Mouse (Mus musculus): ENCODE measurements at regions not wholly inside any gene's neighbourhood (a gene's known extent, or its start where the extent isn't known, plus 50 kb on each side); places are given as distances from the start of the nearest gene placed in this dataset.

GRCm38 (mm10) chr5:43360298-43360697 is 127.3 kb downstream of the Cpeb2 start:
- Histone ChIP-seq H3K9ac (no peak overlapping the region), H3K27me3 (no peaks in the 10 kb centered on the region)
- 49% methylated on average over 3 of the region's 3 CpGs for WGBS

DNA sequence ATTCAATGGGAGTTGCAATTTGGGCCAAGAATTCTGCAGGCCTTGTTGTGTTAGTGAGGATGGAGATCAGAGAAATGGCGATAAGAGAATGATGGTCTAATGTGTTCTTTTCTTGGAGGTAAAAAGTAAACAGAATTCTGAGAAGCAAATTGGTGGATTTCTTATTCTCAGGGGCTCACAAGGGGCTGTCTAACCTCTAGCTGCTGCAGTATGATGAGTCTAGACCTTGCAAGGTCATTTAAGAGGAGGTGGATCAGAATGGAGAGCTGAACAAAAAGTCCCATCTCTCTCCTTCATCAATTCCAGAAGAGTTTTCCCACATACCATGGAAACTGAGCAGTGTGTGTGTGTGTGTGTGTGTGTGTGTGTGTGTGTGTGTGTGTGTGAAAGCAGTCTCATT is 128.1 kb downstream of the Cpeb2 start:
- no peak overlapping the region for H3K4me2 ChIP-seq
- 91% methylated on average over 1 of the region's 1 CpGs for WGBS
- no peak overlapping the region for H3K9ac ChIP-seq

More at GRCm38 (mm10) chr5:43360298-43360697, 127.3 kb downstream of the Cpeb2 start:
- H3K9me3 ChIP-seq (replicated peaks) = no peaks in the 10 kb centered on the region
- no peak for ATAC-seq
- no peak overlapping the region for H3K27ac ChIP-seq
- no peak overlapping the region for H3K4me3 ChIP-seq
- H3K4me2 ChIP-seq = no peak overlapping the region
- H3K4me1 ChIP-seq = peaks cover 11% of the 10 kb centered on the region
- H3K36me3 ChIP-seq (ENCODE audit: poor library complexity, severe bottlenecking) = no peaks in the 10 kb centered on the region

GRCm38 (mm10) chr5:43372385-43372784 is 139.4 kb downstream of the Cpeb2 start:
- no peak overlapping the region for H3K4me3 ChIP-seq
- no peaks in the 10 kb centered on the region for H3K27me3 ChIP-seq
- H3K4me2 ChIP-seq = no peak overlapping the region
- WGBS = 88% methylated on average over 1 of the region's 1 CpGs
- no peaks in the 10 kb centered on the region for H3K36me3 ChIP-seq (ENCODE audit: poor library complexity, severe bottlenecking)
- no peak overlapping the region for H3K27ac ChIP-seq
- H3K9me3 ChIP-seq (replicated peaks) = no peaks in the 10 kb centered on the region
- H3K4me1 ChIP-seq = no peaks in the 10 kb centered on the region
- H3K9ac ChIP-seq = no peak overlapping the region
- ATAC-seq = no peak

More for the DNA sequence above, 128.1 kb downstream of the Cpeb2 start:
- ATAC-seq = no peak
- no peak overlapping the region for H3K4me3 ChIP-seq
- H3K27ac ChIP-seq = no peak overlapping the region
- no peaks in the 10 kb centered on the region for H3K27me3 ChIP-seq
- no peaks in the 10 kb centered on the region for H3K9me3 ChIP-seq (replicated peaks)
- no peaks in the 10 kb centered on the region for H3K36me3 ChIP-seq (ENCODE audit: poor library complexity, severe bottlenecking)
- peaks cover 4% of the 10 kb centered on the region; the same call in 1 of the 2 replicates for H3K4me1 ChIP-seq

DNA sequence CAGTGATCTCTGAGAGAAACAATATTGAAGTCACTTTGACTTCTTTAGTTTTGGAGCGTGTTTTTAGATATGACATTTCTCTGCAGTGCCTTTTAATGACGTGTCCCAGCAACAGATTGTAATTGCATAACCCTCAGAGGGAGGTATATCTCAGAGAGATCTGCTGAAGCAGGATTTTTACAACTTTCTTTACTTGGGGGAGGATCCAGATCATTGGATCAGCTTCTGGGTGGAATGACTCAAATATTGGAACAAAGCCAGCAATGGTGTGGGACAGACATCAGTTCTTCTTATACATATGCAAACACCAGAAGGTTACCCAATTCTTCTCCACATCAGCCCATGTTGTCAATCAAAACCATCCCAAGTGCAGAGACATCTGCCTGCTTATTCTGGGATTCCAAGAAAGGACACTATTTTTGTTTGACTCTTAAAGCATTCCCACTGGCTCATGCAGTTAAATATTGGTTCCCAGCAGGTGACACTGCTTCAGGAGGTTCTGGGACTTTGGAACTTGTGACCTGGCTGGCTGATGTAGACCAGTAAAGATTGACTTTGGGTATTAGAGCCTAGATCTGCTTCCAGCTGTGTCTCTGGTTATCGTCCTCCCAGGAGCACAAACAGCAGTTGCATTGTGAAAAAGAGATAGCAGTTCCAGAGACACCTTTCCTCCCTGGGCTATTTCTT is 130.5 kb upstream of the C1qtnf7 start:
- H3K9ac ChIP-seq = no peak overlapping the region
- H3K4me3 ChIP-seq = no peak overlapping the region
- H3K4me2 ChIP-seq = no peak overlapping the region
- H3K27me3 ChIP-seq = no peaks in the 10 kb centered on the region
- no peak for ATAC-seq
- no peak overlapping the region for H3K27ac ChIP-seq
- no peaks in the 10 kb centered on the region for H3K36me3 ChIP-seq (ENCODE audit: poor library complexity, severe bottlenecking)
- no peaks in the 10 kb centered on the region for H3K4me1 ChIP-seq
- no peaks in the 10 kb centered on the region for H3K9me3 ChIP-seq (replicated peaks)
- WGBS = 88% methylated on average over 3 of the region's 3 CpGs

- ATAC-seq = no peak
- Histone ChIP-seq H3K9me3 (replicated peaks) (no peaks in the 10 kb centered on the region), H3K9ac (no peak overlapping the region), H3K4me3 (no peak overlapping the region), H3K27me3 (no peaks in the 10 kb centered on the region), H3K36me3 (ENCODE audit: poor library complexity, severe bottlenecking) (no peaks in the 10 kb centered on the region), H3K4me2 (no peak overlapping the region), H3K27ac (no peak overlapping the region), H3K4me1 (no peaks in the 10 kb centered on the region)
- 25% methylated on average over 2 of the region's 2 CpGs for WGBS
Measured at GRCm38 (mm10) chr5:43390997-43391396, 124.3 kb upstream of the C1qtnf7 start.

- H3K4me3 ChIP-seq = no peak overlapping the region
- H3K4me1 ChIP-seq = no peaks in the 10 kb centered on the region
- H3K27ac ChIP-seq = no peak overlapping the region
- H3K9me3 ChIP-seq (replicated peaks) = no peaks in the 10 kb centered on the region
- H3K27me3 ChIP-seq = no peaks in the 10 kb centered on the region
- H3K4me2 ChIP-seq = no peak overlapping the region
- 21% methylated on average over 3 of the region's 3 CpGs for WGBS
- no peak overlapping the region for H3K9ac ChIP-seq
- ATAC-seq = peak; percentile 87
- no peaks in the 10 kb centered on the region for H3K36me3 ChIP-seq (ENCODE audit: poor library complexity, severe bottlenecking)
Measured at GRCm38 (mm10) chr5:43391412-43392029, 123.8 kb upstream of the C1qtnf7 start.

- H3K9me3 ChIP-seq (replicated peaks) = no peaks in the 10 kb centered on the region
- H3K27me3 ChIP-seq = no peaks in the 10 kb centered on the region
- H3K27ac ChIP-seq = no peak overlapping the region
- WGBS = 68% methylated on average over 8 of the region's 8 CpGs
- no peak overlapping the region for H3K4me3 ChIP-seq
- H3K4me1 ChIP-seq = no peaks in the 10 kb centered on the region
- no peak overlapping the region for H3K9ac ChIP-seq
- H3K4me2 ChIP-seq = no peak overlapping the region
- ATAC-seq = no peak; the same call in 1 of the 2 replicates
- no peaks in the 10 kb centered on the region for H3K36me3 ChIP-seq (ENCODE audit: poor library complexity, severe bottlenecking)
Measured at GRCm38 (mm10) chr5:43392908-43393545, 122.3 kb upstream of the C1qtnf7 start.

DNA sequence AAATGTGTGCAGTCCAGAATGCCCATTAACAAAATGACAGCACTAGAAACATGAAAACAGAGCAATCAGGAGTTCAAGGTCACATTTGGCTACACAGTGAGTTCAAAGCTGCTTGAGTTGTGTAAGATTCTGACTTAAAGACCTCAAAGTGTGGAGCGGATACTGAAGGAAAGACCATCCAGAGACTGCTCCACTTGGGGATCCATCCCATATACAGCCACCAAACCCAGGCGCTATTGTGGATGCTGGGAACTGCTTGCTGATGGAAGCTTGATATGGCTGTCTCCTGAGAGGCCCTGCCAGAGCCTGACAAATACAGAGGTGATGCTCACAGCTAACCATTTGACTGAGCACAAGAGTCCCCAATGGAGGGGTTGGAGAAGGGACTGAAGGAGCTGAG is 98.1 kb upstream of the C1qtnf7 start:
- 96% methylated on average over 2 of the region's 2 CpGs for WGBS
- no peaks in the 10 kb centered on the region for H3K4me1 ChIP-seq
- no peaks in the 10 kb centered on the region for H3K27me3 ChIP-seq
- H3K4me3 ChIP-seq = no peak overlapping the region
- H3K9me3 ChIP-seq (replicated peaks) = no peaks in the 10 kb centered on the region
- H3K4me2 ChIP-seq = no peak overlapping the region
- ATAC-seq = no peak
- H3K27ac ChIP-seq = no peak overlapping the region
- no peaks in the 10 kb centered on the region for H3K36me3 ChIP-seq (ENCODE audit: poor library complexity, severe bottlenecking)
- no peak overlapping the region for H3K9ac ChIP-seq

DNA sequence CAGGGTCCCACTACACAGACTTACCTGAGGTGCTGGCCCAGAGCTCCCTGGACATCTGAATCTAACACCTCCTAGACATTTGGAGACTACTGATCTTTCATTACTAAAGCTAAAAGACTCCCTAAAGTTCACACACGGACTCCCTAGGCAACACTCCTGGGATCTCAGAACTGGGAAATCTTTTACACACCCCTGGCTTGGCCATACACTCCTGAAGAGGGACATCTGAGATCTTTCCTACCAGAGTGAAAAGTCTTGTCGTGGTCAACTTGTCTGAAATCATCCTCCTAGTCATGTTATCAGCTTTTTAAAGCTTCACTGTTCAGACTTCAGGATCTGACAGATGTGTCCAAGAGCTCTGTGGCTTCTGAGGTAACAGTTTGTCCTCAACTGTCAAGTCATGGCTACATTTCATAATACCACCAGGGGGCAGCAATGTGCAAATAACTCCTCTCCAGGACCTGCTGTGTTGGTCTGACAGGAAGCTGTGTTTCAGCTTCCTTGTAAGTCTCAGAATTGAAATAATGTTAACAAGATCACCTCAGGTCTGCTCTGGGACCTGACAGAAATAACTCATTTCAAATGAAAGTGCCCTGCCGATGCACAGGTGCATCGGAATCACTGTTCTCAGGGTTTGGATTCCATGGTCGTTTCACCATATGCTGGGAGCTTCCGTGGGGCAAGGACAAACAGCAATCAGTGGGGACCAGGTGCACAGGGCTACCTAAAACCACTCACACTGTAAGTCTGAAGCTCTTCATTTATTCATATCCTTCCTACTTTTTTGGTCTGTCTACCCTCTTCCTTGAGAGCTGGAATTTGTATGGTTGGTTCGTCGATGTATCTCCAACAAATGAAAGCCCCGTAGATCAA is 92.3 kb upstream of the C1qtnf7 start:
- WGBS = 82% methylated on average over 9 of the region's 9 CpGs
- Histone ChIP-seq H3K27me3 (no peaks in the 10 kb centered on the region), H3K4me1 (no peaks in the 10 kb centered on the region), H3K4me3 (no peak overlapping the region), H3K9ac (no peak overlapping the region), H3K9me3 (replicated peaks) (no peaks in the 10 kb centered on the region), H3K4me2 (no peak overlapping the region), H3K27ac (no peak overlapping the region), H3K36me3 (ENCODE audit: poor library complexity, severe bottlenecking) (no peaks in the 10 kb centered on the region)
- ATAC-seq = peak; percentile 89

GRCm38 (mm10) chr5:43424551-43425257 is 90.6 kb upstream of the C1qtnf7 start:
- Histone ChIP-seq H3K9ac (no peak overlapping the region), H3K36me3 (ENCODE audit: poor library complexity, severe bottlenecking) (no peaks in the 10 kb centered on the region), H3K9me3 (replicated peaks) (no peaks in the 10 kb centered on the region), H3K4me2 (no peak overlapping the region), H3K4me3 (no peak overlapping the region), H3K27me3 (no peaks in the 10 kb centered on the region), H3K27ac (no peak overlapping the region), H3K4me1 (no peaks in the 10 kb centered on the region)
- no peak for ATAC-seq
- WGBS = 82% methylated on average over 9 of the region's 9 CpGs

GRCm38 (mm10) chr5:43433337-43433736 is 82.0 kb upstream of the C1qtnf7 start:
- Histone ChIP-seq H3K9me3 (replicated peaks) (no peaks in the 10 kb centered on the region), H3K27ac (no peak overlapping the region), H3K9ac (no peak overlapping the region), H3K27me3 (no peaks in the 10 kb centered on the region), H3K4me2 (no peak overlapping the region), H3K36me3 (ENCODE audit: poor library complexity, severe bottlenecking) (no peaks in the 10 kb centered on the region), H3K4me3 (no peak overlapping the region), H3K4me1 (no peaks in the 10 kb centered on the region)
- WGBS = 86% methylated on average over 2 of the region's 2 CpGs
- no peak for ATAC-seq
